In genomic region chr1:178513954-178514353, GRCm38 (mm10) we compare ENCODE assay signal across 28 mouse cellular contexts. TPM values are rescaled to one million over a fixed set of nuclear protein-coding genes. Genes with fewer than 3 reads are reported as not detected.
DNase-seq lines count a peak whose midpoint lies in the region; ATAC-seq and TF ChIP-seq lines count a peak whose summit lies in the region.
"Had no signal": no experiment of that assay in that cellular context is flagged by ENCODE, and none has a peak within 500 bp of the region (broad histone marks: within the 10 kb centered on the region; RNA-seq: fewer than 3 reads in every experiment).

No protein-coding gene starts in this region.

- DNase-seq in kidney, adult 9 months: no peak
- DNase-seq in lung, postnatal 0 days (ENCODE audit: low spot score): no peak
- DNase-seq in lung, postnatal 25 days (ENCODE audit: low spot score): no peak
- DNase-seq in embryonic facial prominence, embryonic 10.5 days (ENCODE audit: low spot score): peak; percentile 48
- DNase-seq in yolk sac, embryonic 10.5 days (ENCODE audit: low spot score): peak; percentile 31
- DNase-seq: adrenal gland, adult 8-10 months; B cell, adult 2 months; cerebellum, adult 2 months; cerebellum, postnatal 14 days; gastrocnemius, postnatal 14 days; heart, adult 18-20 months; kidney, postnatal 14 days; layer of hippocampus, adult 9-11 months; liver; right cerebral cortex, adult 18-20 months; right cerebral cortex, postnatal 4 days; thymus, postnatal 14 days had no signal

- TF ChIP-seq EP300 in lung, postnatal 0 days (IDR thresholded peaks at IDR 0.05): no peak

- no peak overlapping the region for H3K9ac ChIP-seq in kidney, embryonic 14.5 days (ENCODE audit: low read depth, low read length)
- H3K9ac ChIP-seq in lung, postnatal 0 days (replicated peaks; ENCODE audit: low read depth): no peak overlapping the region
- H3K9ac ChIP-seq: embryonic facial prominence, embryonic 15.5 days; hindbrain, embryonic 14.5 days; liver, embryonic 14.5 days; midbrain, embryonic 15.5 days; neural tube, embryonic 15.5 days had no signal

- ATAC-seq in kidney, embryonic 14.5 days (ENCODE audit: low FRiP score, low TSS enrichment): peak; percentile 67
- peak; percentile 25; the same call in 1 of the 2 replicates for ATAC-seq in lung, postnatal 0 days
- ATAC-seq in erythroid progenitor cell, adult 5-6 weeks (replicated peaks; ENCODE audit: low FRiP score, poor library complexity, severe bottlenecking): no peak
- ATAC-seq: forebrain, embryonic 14.5 days; intestine, postnatal 0 days; midbrain, embryonic 15.5 days had no signal

- H3K4me1 ChIP-seq in kidney, embryonic 14.5 days (ENCODE audit: control insufficient read depth, insufficient read depth, low read length): 0 out of 2 replicates have a peak, but pooled peaks cover 3% of the 10 kb centered on the region
- H3K4me1 ChIP-seq in lung, postnatal 0 days (ENCODE audit: insufficient read depth, low read depth, low read length): no peaks in the 10 kb centered on the region
- H3K4me1 ChIP-seq in embryonic facial prominence, embryonic 10.5 days: peaks cover 22% of the 10 kb centered on the region
- H3K4me1 ChIP-seq: embryonic facial prominence, embryonic 15.5 days had no signal

- TF ChIP-seq CTCF in lung, postnatal 0 days (IDR thresholded peaks at IDR 0.05): no peak

- no peaks in the 10 kb centered on the region for H3K9me3 ChIP-seq in kidney, embryonic 14.5 days (ENCODE audit: control insufficient read depth, low read length)
- H3K9me3 ChIP-seq in lung, postnatal 0 days (ENCODE audit: low read length): no peaks in the 10 kb centered on the region
- no peaks in the 10 kb centered on the region for H3K9me3 ChIP-seq in embryonic facial prominence, embryonic 10.5 days
- H3K9me3 ChIP-seq: embryonic facial prominence, embryonic 15.5 days; G1E; midbrain, embryonic 10.5 days; midbrain, embryonic 15.5 days; neural tube, embryonic 15.5 days had no signal

- H3K27me3 ChIP-seq in kidney, embryonic 14.5 days (ENCODE audit: control insufficient read depth, insufficient read depth, low read length): no peaks in the 10 kb centered on the region
- H3K27me3 ChIP-seq in lung, postnatal 0 days (replicated peaks; ENCODE audit: insufficient read depth, low read length): no peaks in the 10 kb centered on the region
- no peaks in the 10 kb centered on the region for H3K27me3 ChIP-seq in embryonic facial prominence, embryonic 10.5 days (replicated peaks; ENCODE audit: low read depth, poor library complexity, severe bottlenecking)
- H3K27me3 ChIP-seq: embryonic facial prominence, embryonic 15.5 days; midbrain, embryonic 15.5 days; neural tube, embryonic 15.5 days had no signal

- no peak overlapping the region for H3K27ac ChIP-seq in kidney, embryonic 14.5 days (ENCODE audit: low read depth, low read length)
- no peak overlapping the region for H3K27ac ChIP-seq in lung, postnatal 0 days (ENCODE audit: low read length)
- 0 out of 2 replicates have a peak overlapping the region, but pooled peaks have one; percentile 19 for H3K27ac ChIP-seq in embryonic facial prominence, embryonic 10.5 days (replicated peaks)
- H3K27ac ChIP-seq: embryonic facial prominence, embryonic 15.5 days; hindbrain, embryonic 14.5 days; liver, embryonic 14.5 days; midbrain, embryonic 10.5 days; midbrain, embryonic 15.5 days; neural tube, embryonic 15.5 days had no signal

- WGBS in kidney, embryonic 14.5 days: 5% methylated on average over 5 of the region's 8 CpGs
- WGBS in lung, postnatal 0 days: 7% methylated on average over 5 of the region's 8 CpGs
- WGBS in embryonic facial prominence, embryonic 10.5 days: 42% methylated on average over 7 of the region's 8 CpGs

- no peak overlapping the region for H3K4me2 ChIP-seq in kidney, embryonic 14.5 days (replicated peaks; ENCODE audit: low read depth, low read length)
- H3K4me2 ChIP-seq in lung, postnatal 0 days (replicated peaks; ENCODE audit: low read depth, low read length): no peak overlapping the region
- H3K4me2 ChIP-seq: embryonic facial prominence, embryonic 15.5 days; hindbrain, embryonic 14.5 days; midbrain, embryonic 15.5 days; neural tube, embryonic 15.5 days had no signal

- H3K36me3 ChIP-seq in kidney, embryonic 14.5 days (ENCODE audit: control insufficient read depth, insufficient read depth, low read length): no peaks in the 10 kb centered on the region
- H3K36me3 ChIP-seq in lung, postnatal 0 days (ENCODE audit: insufficient read depth, low read length): no peaks in the 10 kb centered on the region
- no peaks in the 10 kb centered on the region for H3K36me3 ChIP-seq in embryonic facial prominence, embryonic 10.5 days (replicated peaks)
- H3K36me3 ChIP-seq: embryonic facial prominence, embryonic 15.5 days; G1E; midbrain, embryonic 10.5 days; midbrain, embryonic 15.5 days; neural tube, embryonic 15.5 days had no signal

- H3K4me3 ChIP-seq in kidney, embryonic 14.5 days (ENCODE audit: low read length): no peak overlapping the region
- no peak overlapping the region for H3K4me3 ChIP-seq in lung, postnatal 0 days (ENCODE audit: low read depth, low read length)
- H3K4me3 ChIP-seq in embryonic facial prominence, embryonic 10.5 days: no peak overlapping the region
- H3K4me3 ChIP-seq: embryonic facial prominence, embryonic 15.5 days; midbrain, embryonic 10.5 days; midbrain, embryonic 15.5 days; neural tube, embryonic 15.5 days had no signal

RNA-seq across cellular contexts. Expression of gene Kif26b, which starts 15.0 kb away (rescaled TPM):
- polyA plus RNA-seq in kidney, embryonic 14.5 days (2014; fragmentation: Nextera tagmentation; extraction: Ambion mirVana): 14.8 and 22.9 TPM in 2 replicates
- 0.44 and 0.57 TPM in 2 replicates for polyA plus RNA-seq in lung, postnatal 0 days (2015; fragmentation: Nextera tagmentation; extraction: Ambion mirVana)
- 9.0 and 10.2 TPM in 2 replicates for polyA plus RNA-seq in embryonic facial prominence, embryonic 10.5 days (2016; fragmentation: Nextera tagmentation; extraction: Ambion mirVana)
- not detected in 2 replicates for total RNA-seq in erythroid progenitor cell, adult 5-6 weeks (2015; ENCODE audit: low replicate concordance)
- total RNA-seq in erythroid progenitor cell, adult 5-6 weeks (2017; ENCODE audit: low replicate concordance): 0.77 TPM in 1 of 2 replicates, not detected in the other

Comparison
In these comparisons a context has a peak if more than half of its experiments do, and no peak if none do; other contexts are left out.
1. DNase-seq: peak in embryonic facial prominence, embryonic 10.5 days (single experiment) and yolk sac, embryonic 10.5 days (single experiment); none in kidney, adult 9 months (single experiment), lung, postnatal 0 days (single experiment) and lung, postnatal 25 days (single experiment).